Comparison of ENCODE assay signal across 17 mouse cellular contexts in genomic region chr3:20132731-20133130, GRCm38 (mm10). TPM values are rescaled to one million over a fixed set of nuclear protein-coding genes. Genes with fewer than 3 reads are reported as not detected.
DNase-seq lines count a peak whose midpoint lies in the region; ATAC-seq and TF ChIP-seq lines count a peak whose summit lies in the region.
"Had no signal": no experiment of that assay in that cellular context is flagged by ENCODE, and none has a peak within 500 bp of the region (broad histone marks: within the 10 kb centered on the region; RNA-seq: fewer than 3 reads in every experiment).

No protein-coding gene starts in this region.

- no peak for TF ChIP-seq POLR2A in bone marrow macrophage, adult 2 months (IDR thresholded peaks at IDR 0.05; ENCODE audit: borderline replicate concordance, low read depth, low read length)

- peaks cover 46% of the 10 kb centered on the region for H3K36me3 ChIP-seq in heart, embryonic 16.5 days (ENCODE audit: control insufficient read depth, insufficient read depth)
- H3K36me3 ChIP-seq in intestine, embryonic 15.5 days: no peaks in the 10 kb centered on the region
- H3K36me3 ChIP-seq: forebrain, embryonic 12.5 days; limb, embryonic 15.5 days; neural tube, embryonic 15.5 days had no signal

- H3K27ac ChIP-seq in bone marrow macrophage, adult 2 months (ENCODE audit: insufficient read depth, low read depth, low read length): peak overlapping the region; percentile 90
- peak overlapping the region; percentile 76 for H3K27ac ChIP-seq in heart, embryonic 16.5 days (ENCODE audit: low read length)
- H3K27ac ChIP-seq in intestine, embryonic 15.5 days: no peak overlapping the region
- H3K27ac ChIP-seq: embryonic facial prominence, embryonic 12.5 days; forebrain, embryonic 12.5 days; hindbrain, embryonic 14.5 days; limb, embryonic 15.5 days; neural tube, embryonic 15.5 days; stomach, embryonic 15.5 days had no signal

- DNase-seq in heart, adult 8-10 months (ENCODE audit: low spot score): peak; percentile 35
- DNase-seq in heart, postnatal 14 days: no peak
- DNase-seq in 416B (ENCODE audit: low read depth): peak; percentile 70
- no peak for DNase-seq in urinary bladder, postnatal 10 days (ENCODE audit: low spot score)
- no peak for DNase-seq in urinary bladder, adult 18-20 months (ENCODE audit: low spot score in 2 of 2)
- DNase-seq: cerebellum, postnatal 10 days; kidney, adult 8-10 months; retina, postnatal 1 day had no signal

- intact Hi-C loops in heart, postnatal 14 days (cut with DNase I): no loop called here

- no peak overlapping the region for H3K4me2 ChIP-seq in heart, embryonic 16.5 days (ENCODE audit: low read depth, low read length)
- no peak overlapping the region for H3K4me2 ChIP-seq in intestine, embryonic 15.5 days (replicated peaks)
- H3K4me2 ChIP-seq: embryonic facial prominence, embryonic 12.5 days; forebrain, embryonic 12.5 days; hindbrain, embryonic 14.5 days; limb, embryonic 15.5 days; neural tube, embryonic 15.5 days; stomach, embryonic 15.5 days had no signal

- no peak for TF ChIP-seq CTCF in bone marrow macrophage, adult 2 months (IDR thresholded peaks at IDR 0.05; ENCODE audit: low read depth, low read length)

- H3K9me3 ChIP-seq in heart, embryonic 16.5 days (replicated peaks; ENCODE audit: control insufficient read depth, low read length): no peaks in the 10 kb centered on the region
- H3K9me3 ChIP-seq in intestine, embryonic 15.5 days: no peaks in the 10 kb centered on the region
- H3K9me3 ChIP-seq: embryonic facial prominence, embryonic 12.5 days; forebrain, embryonic 12.5 days; limb, embryonic 15.5 days; neural tube, embryonic 15.5 days; stomach, embryonic 15.5 days had no signal

- no peak overlapping the region for H3K9ac ChIP-seq in heart, embryonic 16.5 days (ENCODE audit: low read length)
- no peak overlapping the region for H3K9ac ChIP-seq in intestine, embryonic 15.5 days
- H3K9ac ChIP-seq: embryonic facial prominence, embryonic 12.5 days; forebrain, embryonic 12.5 days; hindbrain, embryonic 14.5 days; limb, embryonic 15.5 days; neural tube, embryonic 15.5 days; stomach, embryonic 15.5 days had no signal

- H3K4me3 ChIP-seq in bone marrow macrophage, adult 2 months (ENCODE audit: insufficient read depth, low read length): no peak overlapping the region
- no peak overlapping the region for H3K4me3 ChIP-seq in heart, embryonic 16.5 days (ENCODE audit: low read length)
- H3K4me3 ChIP-seq in intestine, embryonic 15.5 days (replicated peaks): no peak overlapping the region
- H3K4me3 ChIP-seq: embryonic facial prominence, embryonic 12.5 days; forebrain, embryonic 12.5 days; limb, embryonic 15.5 days; neural tube, embryonic 15.5 days; stomach, embryonic 15.5 days had no signal

- H3K27me3 ChIP-seq in heart, embryonic 16.5 days (ENCODE audit: control insufficient read depth, insufficient read depth, low read length): no peaks in the 10 kb centered on the region
- no peaks in the 10 kb centered on the region for H3K27me3 ChIP-seq in intestine, embryonic 15.5 days (replicated peaks)
- H3K27me3 ChIP-seq: embryonic facial prominence, embryonic 12.5 days; forebrain, embryonic 12.5 days; limb, embryonic 15.5 days; neural tube, embryonic 15.5 days; stomach, embryonic 15.5 days had no signal

- H3K4me1 ChIP-seq in bone marrow macrophage, adult 2 months (ENCODE audit: control insufficient read depth, insufficient read depth, low read length): peaks cover 65% of the 10 kb centered on the region
- peaks cover 65% of the 10 kb centered on the region for H3K4me1 ChIP-seq in heart, embryonic 16.5 days (ENCODE audit: control insufficient read depth, insufficient read depth, low read length)
- no peaks in the 10 kb centered on the region for H3K4me1 ChIP-seq in intestine, embryonic 15.5 days (replicated peaks)
- H3K4me1 ChIP-seq: embryonic facial prominence, embryonic 12.5 days; forebrain, embryonic 12.5 days; limb, embryonic 15.5 days; neural tube, embryonic 15.5 days; stomach, embryonic 15.5 days had no signal

- WGBS in heart, embryonic 16.5 days: 25% methylated on average over 1 of the region's 1 CpGs
- WGBS in intestine, embryonic 15.5 days: 84% methylated on average over 1 of the region's 1 CpGs

- ATAC-seq in heart, embryonic 16.5 days (replicated peaks; ENCODE audit: extremely low read depth, insufficient read depth, low FRiP score): no peak
- ATAC-seq in intestine, embryonic 15.5 days: no peak

RNA-seq across cellular contexts. Expression of gene Gyg, which starts 22.4 kb away (rescaled TPM):
- total RNA-seq in heart, adult 8-10 months (2022): 100 to 1,000 TPM; 159 to 174 (median 169) TPM
- 100 to 1,000 TPM; 135 to 136 TPM for total RNA-seq in heart, postnatal 14 days (2021)
- polyA plus RNA-seq in bone marrow macrophage, adult 2 months (2012; ENCODE audit: insufficient read depth, insufficient read length, missing spikeins): 171 and 172 TPM in 2 replicates
- polyA plus RNA-seq in heart, embryonic 16.5 days (2015; fragmentation: Nextera tagmentation; extraction: Ambion mirVana): 457 and 496 TPM in 2 replicates
- 47.4 and 49.0 TPM in 2 replicates for polyA plus RNA-seq in intestine, embryonic 15.5 days (2015; fragmentation: Nextera tagmentation; extraction: Ambion mirVana)

Comparison
In these comparisons a context has a peak if more than half of its experiments do, and no peak if none do; other contexts are left out.
1. DNase-seq: peak in heart, adult 8-10 months (single experiment) and 416B (single experiment); none in heart, postnatal 14 days (0 of 2), urinary bladder, postnatal 10 days (single experiment) and urinary bladder, adult 18-20 months (0 of 2).